Mouse (Mus musculus): Measurements from ENCODE around the gene Arglu1. TPM values are rescaled to one million over a fixed set of nuclear protein-coding genes. Genes with fewer than 3 reads are reported as not detected.

The Arglu1 gene
- polyA plus RNA-seq, 2 experiments, result 146 to 197 TPM

DNA sequence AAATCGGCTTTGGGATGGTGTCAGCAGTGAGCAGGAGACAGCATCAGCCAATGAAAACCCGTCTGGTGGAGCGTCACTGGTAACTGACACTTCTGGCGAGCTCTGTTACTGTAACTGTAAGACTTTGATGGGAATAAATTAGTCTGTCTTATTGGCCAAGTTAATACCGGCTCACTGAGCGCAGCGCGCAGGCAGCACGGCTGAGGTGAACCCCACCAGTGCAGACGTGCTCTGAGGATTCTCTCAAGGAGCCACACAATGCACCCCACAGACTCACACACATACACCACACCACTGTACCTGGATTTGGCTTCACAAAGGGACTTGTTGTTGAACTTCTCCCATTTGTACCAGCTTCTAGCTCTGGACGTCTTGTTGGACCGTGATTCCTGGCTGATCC lies 68.3 kb downstream of the Arglu1 start:
- H3K27me3 ChIP-seq (ENCODE audit: control insufficient read depth, insufficient read depth, low read length), result no peaks in the 10 kb centered on the region
- no peaks in the 10 kb centered on the region for H3K9me3 ChIP-seq (ENCODE audit: control insufficient read depth, low read length)
- no peak overlapping the region for H3K27ac ChIP-seq (replicated peaks; ENCODE audit: low read depth, low read length)
- no peak overlapping the region for H3K9ac ChIP-seq (ENCODE audit: low read depth, low read length, severe bottlenecking)
- H3K4me2 ChIP-seq (replicated peaks; ENCODE audit: low read depth, low read length, severe bottlenecking), result no peak overlapping the region
- ATAC-seq (ENCODE audit: low FRiP score, low read depth) (no peak), DNase-seq (ENCODE audit: low spot score) (no peak)
- H3K36me3 ChIP-seq (ENCODE audit: control insufficient read depth, insufficient read depth, low read length), result peaks cover 54% of the 10 kb centered on the region
- H3K4me3 ChIP-seq (replicated peaks; ENCODE audit: low read length), result no peak overlapping the region
- H3K4me1 ChIP-seq (ENCODE audit: control insufficient read depth, insufficient read depth, low read length), result peaks cover 10% of the 10 kb centered on the region
- WGBS, result 89% methylated on average over 12 of the region's 12 CpGs
- TF ChIP-seq POLR2A (IDR thresholded peaks at IDR 0.05; ENCODE audit: borderline replicate concordance, extremely low read depth, insufficient read depth, insufficient read length), result no peak

- Histone ChIP-seq H3K9me3 (ENCODE audit: control insufficient read depth, low read length) (no peaks in the 10 kb centered on the region), H3K4me1 (ENCODE audit: control insufficient read depth, insufficient read depth, low read length) (peaks cover 10% of the 10 kb centered on the region), H3K36me3 (ENCODE audit: control insufficient read depth, insufficient read depth, low read length) (peaks cover 52% of the 10 kb centered on the region), H3K4me3 (replicated peaks; ENCODE audit: low read length) (no peak overlapping the region), H3K27ac (replicated peaks; ENCODE audit: low read depth, low read length) (no peak overlapping the region), H3K9ac (ENCODE audit: low read depth, low read length, severe bottlenecking) (no peak overlapping the region), H3K27me3 (ENCODE audit: control insufficient read depth, insufficient read depth, low read length) (no peaks in the 10 kb centered on the region), H3K4me2 (replicated peaks; ENCODE audit: low read depth, low read length, severe bottlenecking) (no peak overlapping the region)
- WGBS, result 81% methylated on average over 16 of the region's 16 CpGs
- TF ChIP-seq POLR2A (IDR thresholded peaks at IDR 0.05; ENCODE audit: borderline replicate concordance, extremely low read depth, insufficient read depth, insufficient read length), result no peak
- DNase-seq (ENCODE audit: low spot score), result no peak
- no peak for ATAC-seq (ENCODE audit: low FRiP score, low read depth)
These were observed 68.9 kb downstream of the Arglu1 start for GRCm38 (mm10) chr8:8621236-8621917.

DNA sequence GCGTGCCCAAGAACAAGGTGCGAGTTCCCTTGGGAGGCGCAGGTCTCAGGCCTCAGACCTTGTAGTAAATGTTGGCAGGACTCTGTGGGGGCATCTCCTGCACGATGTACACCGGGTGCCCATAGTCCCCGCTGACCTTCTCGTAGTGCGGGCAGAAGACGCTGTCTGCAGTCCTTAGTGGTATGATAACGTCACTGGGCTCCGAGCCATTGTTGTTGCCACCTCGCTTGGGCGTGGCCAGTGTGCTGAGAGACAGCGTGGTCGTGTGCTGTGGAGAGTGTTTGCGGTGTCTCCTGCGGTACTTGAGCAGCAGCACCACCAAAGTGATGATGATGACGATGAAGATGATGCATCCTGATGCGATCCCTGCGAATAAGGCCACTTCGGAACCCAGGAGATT lies 69.8 kb downstream of the Arglu1 start:
- no peak for DNase-seq (ENCODE audit: low spot score)
- Histone ChIP-seq H3K4me3 (replicated peaks; ENCODE audit: low read length) (no peak overlapping the region), H3K27me3 (ENCODE audit: control insufficient read depth, insufficient read depth, low read length) (no peaks in the 10 kb centered on the region), H3K4me2 (replicated peaks; ENCODE audit: low read depth, low read length, severe bottlenecking) (no peak overlapping the region), H3K9ac (ENCODE audit: low read depth, low read length, severe bottlenecking) (no peak overlapping the region), H3K9me3 (ENCODE audit: control insufficient read depth, low read length) (no peaks in the 10 kb centered on the region), H3K36me3 (ENCODE audit: control insufficient read depth, insufficient read depth, low read length) (peaks cover 47% of the 10 kb centered on the region), H3K4me1 (ENCODE audit: control insufficient read depth, insufficient read depth, low read length) (peaks cover 10% of the 10 kb centered on the region), H3K27ac (replicated peaks; ENCODE audit: low read depth, low read length) (no peak overlapping the region)
- TF ChIP-seq POLR2A (IDR thresholded peaks at IDR 0.05; ENCODE audit: borderline replicate concordance, extremely low read depth, insufficient read depth, insufficient read length), result no peak
- 93% methylated on average over 21 of the region's 21 CpGs for whole genome bisulfite sequencing
- ATAC-seq (ENCODE audit: low FRiP score, low read depth), result no peak

DNA sequence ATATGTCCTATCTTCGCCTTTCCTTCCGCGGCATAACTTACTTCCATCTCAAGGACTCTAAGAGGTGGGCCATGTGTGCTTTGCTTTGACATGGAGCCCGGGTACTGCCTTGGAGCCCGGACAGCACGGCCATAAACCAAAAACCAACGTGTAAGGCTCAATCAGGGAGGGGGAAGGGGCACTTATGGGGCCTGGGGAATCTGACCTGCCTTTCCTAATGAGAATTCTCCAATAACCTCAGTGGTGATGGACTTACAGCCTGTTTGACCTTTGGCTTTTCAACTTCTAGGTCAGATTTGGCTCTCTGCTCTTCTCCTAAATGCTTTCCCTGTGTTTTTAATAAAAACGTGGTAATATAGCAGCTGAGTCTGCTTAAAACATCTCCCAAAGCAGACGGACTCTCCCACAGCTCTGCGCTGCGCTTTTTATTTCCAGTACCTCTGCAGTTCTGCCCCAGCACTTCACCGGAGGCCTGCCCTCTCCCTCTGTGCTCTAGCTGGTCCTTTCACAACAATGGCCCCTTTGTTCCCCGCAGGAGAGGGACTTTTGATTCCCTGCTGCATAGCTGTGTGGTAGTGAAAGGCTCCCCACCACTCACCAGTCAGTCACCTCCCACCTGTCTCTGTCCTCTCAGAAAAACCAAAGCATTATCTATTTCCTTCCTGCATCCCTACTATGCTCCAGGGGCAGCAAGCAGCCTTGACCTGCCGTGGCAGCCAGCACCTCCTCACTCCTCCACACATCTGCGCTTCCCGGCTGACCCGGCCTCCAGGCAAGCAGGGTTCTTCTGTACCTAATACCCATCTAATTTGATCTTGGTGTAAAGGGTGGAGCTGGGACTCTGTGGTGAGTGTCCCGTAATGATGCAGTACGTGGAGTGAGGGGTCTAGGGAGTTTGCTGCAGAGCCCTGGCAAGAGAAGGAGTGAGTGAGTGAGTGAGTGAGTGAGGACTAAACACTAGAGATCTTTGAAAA lies 70.8 kb downstream of the Arglu1 start:
- DNase-seq (ENCODE audit: low spot score) (no peak), ATAC-seq (ENCODE audit: low FRiP score, low read depth) (no peak)
- no peak overlapping the region for H3K4me2 ChIP-seq (replicated peaks; ENCODE audit: low read depth, low read length, severe bottlenecking)
- no peak overlapping the region for H3K9ac ChIP-seq (ENCODE audit: low read depth, low read length, severe bottlenecking)
- peaks cover 47% of the 10 kb centered on the region for H3K36me3 ChIP-seq (ENCODE audit: control insufficient read depth, insufficient read depth, low read length)
- H3K9me3 ChIP-seq (ENCODE audit: control insufficient read depth, low read length), result no peaks in the 10 kb centered on the region
- 37% methylated on average over 19 of the region's 19 CpGs for WGBS
- no peak overlapping the region for H3K4me3 ChIP-seq (replicated peaks; ENCODE audit: low read length)
- TF ChIP-seq POLR2A (IDR thresholded peaks at IDR 0.05; ENCODE audit: borderline replicate concordance, extremely low read depth, insufficient read depth, insufficient read length), result no peak
- peaks cover 10% of the 10 kb centered on the region for H3K4me1 ChIP-seq (ENCODE audit: control insufficient read depth, insufficient read depth, low read length)
- H3K27ac ChIP-seq (replicated peaks; ENCODE audit: low read depth, low read length), result 0 out of 2 replicates have a peak overlapping the region, but pooled peaks have one; percentile 22
- no peaks in the 10 kb centered on the region for H3K27me3 ChIP-seq (ENCODE audit: control insufficient read depth, insufficient read depth, low read length)

Small RNA genes lying within 50 kb of the gene (microRNA-seq; reads per million reads assigned to microRNA genes)
- 4.8 reads per million, percentile 13 among the genes with 10 or more reads in this experiment for gene Mir7654

Other genes starting within 250 kb of the Arglu1 start
- gene Efnb2, start 29.3 kb downstream of the Arglu1 start, polyA plus RNA-seq (2012; rRNA removed), result 74.0 and 111 TPM in 2 replicates
- 42.8 and 54.9 TPM in 2 replicates for gene Efnb2, start 29.3 kb downstream of the Arglu1 start, polyA plus RNA-seq (2014; fragmentation: Nextera tagmentation; extraction: Ambion mirVana)

Data from limb, embryonic 14.5 days (tissue).